Mouse (Mus musculus) liver, postnatal 0 days (tissue): ENCODE measurements at regions not wholly inside any gene's neighbourhood (a gene's known extent, or its start where the extent isn't known, plus 50 kb on each side); places are given as distances from the start of the nearest gene placed in this dataset.

Experiments
- CTCF ChIP-seq: sonication (generic); IDR thresholded peaks from 2 replicates; pipeline ENCODE4 v1.5.1; 2016; ENCODE audit warnings: antibody characterized with exemption, low read depth
- EP300 ChIP-seq: IDR thresholded peaks from 2 replicates; pipeline ENCODE4 v1.6.1; 2016; ENCODE audit warnings: antibody characterized with exemption, low read depth, mild to moderate bottlenecking

- TF ChIP-seq CTCF: peak; percentile 44
- TF ChIP-seq EP300: no peak
Observed at GRCm38 (mm10) chr2:148500235-148500936, 57.0 kb upstream of the Cd93 start.
